Mouse (Mus musculus) thymus, postnatal 14 days (tissue): ENCODE measurements at regions not wholly inside any gene's neighbourhood (a gene's known extent, or its start where the extent isn't known, plus 50 kb on each side); places are given as distances from the start of the nearest gene placed in this dataset.

ENCODE experiments used
- DNase-seq: peaks from one replicate; pipeline ENCODE4 v3.0.0; 2021

GRCm38 (mm10) chr6:66255378-66255777 lies 279.8 kb upstream of the Mad2l1 start:
- DNase-seq, result no peak

DNA sequence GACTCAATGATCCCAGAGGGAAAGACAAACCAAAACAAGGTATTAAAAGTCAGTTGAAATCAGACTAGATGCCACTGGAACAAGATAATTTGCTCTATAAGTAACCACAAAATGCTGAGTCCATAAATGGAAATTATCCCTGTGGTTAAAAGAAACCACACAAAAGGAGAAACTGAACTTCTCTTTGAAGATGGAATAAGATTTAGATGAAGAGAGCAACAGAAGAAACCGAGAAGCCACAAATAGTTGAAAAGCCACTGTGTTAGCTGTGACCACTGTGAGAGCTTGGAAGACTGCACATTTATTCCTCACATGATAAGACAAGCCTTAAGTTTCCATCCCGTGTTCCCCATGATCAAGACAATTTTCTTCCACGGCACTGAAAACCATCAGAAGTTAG lies 271.8 kb upstream of the Mad2l1 start:
- no peak for DNase-seq

DNA sequence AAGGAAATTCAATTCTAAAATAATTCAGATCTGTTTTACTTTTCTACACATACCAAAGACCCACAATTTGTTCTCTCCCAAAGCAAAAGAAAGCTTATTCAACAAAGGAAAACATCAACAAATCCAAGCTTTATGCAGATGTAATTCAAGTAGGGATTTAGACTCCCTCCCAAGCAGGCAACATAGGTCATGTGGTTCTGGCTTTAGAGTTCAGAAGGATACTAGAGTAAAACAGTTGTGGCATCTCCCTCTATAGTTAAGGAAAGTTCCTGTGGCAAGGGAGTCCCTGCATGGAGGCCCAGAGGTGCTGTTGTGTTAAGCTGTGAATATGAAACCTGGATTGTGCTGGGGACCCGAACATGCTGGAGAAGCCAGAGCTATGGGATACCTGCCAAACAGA lies 271.3 kb upstream of the Mad2l1 start:
- no peak for DNase-seq

GRCm38 (mm10) chr6:66268427-66268826 lies 266.8 kb upstream of the Mad2l1 start:
- no peak for DNase-seq

DNA sequence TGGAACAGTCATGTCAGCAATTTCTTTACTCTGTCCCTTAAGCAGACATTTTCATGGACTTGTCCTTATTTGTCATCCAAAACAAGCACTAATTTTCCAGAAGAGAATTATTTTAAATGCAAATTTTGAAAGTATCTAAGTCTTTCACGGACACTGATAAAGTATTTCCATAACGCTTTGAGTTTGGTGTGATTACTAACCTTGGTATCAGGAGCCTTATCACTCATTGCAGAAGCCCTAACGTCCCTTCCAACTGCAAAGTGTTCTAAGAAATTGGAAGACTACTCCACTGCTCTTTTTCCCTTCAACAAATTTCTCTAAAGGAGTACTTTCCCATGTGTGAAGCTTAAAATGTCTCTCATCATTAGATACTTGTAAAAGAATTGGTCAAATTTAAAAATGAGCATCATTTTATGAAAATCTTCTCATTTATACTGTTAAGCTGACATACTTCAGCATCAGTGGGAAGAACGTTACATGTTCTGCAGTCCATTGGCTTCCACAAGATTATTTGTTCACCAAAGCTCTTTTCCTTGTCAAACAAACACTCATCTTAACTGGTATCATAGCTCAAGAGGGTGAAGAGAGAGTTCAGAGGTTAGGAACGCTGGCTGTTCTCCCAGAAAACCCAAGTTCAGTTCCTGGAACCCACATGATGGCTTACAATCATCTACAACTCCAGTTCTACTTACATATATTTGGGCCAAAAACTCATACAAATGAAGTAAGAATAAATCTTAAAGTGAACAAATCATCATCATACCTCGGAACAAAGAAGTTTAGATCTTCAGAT lies 263.6 kb upstream of the Mad2l1 start:
- no peak for DNase-seq

- DNase-seq, result no peak
Observed at GRCm38 (mm10) chr6:66272216-66272615, 263.0 kb upstream of the Mad2l1 start.

DNA sequence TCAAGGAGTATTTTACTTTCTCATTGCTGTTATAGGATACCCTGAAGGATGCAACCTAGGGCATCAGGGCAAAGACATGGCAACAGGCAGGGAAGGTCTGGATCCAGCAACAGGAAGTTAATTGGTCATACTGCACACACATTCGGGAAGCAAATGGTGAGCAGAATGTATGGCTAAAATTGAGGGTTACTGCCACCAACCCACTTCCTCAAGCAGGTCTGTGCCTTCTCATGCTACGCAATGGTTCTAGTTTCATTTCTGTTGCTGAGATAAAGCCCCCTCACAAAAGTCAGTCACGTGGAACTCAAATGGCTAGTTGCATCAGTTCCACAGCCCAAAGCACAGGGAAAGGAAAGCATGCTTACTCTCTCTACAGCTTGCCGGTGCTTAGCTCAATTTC lies 260.5 kb upstream of the Mad2l1 start:
- DNase-seq, result no peak

DNA sequence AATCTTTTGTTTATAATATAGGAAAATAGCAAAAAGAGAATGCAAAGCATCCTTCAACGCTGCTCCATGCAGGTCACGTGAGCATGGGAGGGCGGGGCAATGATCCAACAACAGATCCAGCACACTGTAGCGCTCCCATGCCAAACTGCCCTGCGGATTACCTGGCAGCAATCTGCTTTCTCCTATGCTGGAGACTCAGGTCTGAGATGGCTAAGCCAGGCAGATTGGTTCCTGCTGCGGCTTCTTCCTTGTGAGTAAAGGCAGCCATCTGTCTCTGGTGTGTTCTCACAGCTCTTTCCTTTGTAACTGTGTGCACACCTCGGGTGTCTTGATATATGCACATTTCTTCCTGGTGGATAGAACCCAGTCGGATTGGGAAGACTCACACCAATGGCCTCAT lies 254.5 kb upstream of the Mad2l1 start:
- no peak for DNase-seq

DNA sequence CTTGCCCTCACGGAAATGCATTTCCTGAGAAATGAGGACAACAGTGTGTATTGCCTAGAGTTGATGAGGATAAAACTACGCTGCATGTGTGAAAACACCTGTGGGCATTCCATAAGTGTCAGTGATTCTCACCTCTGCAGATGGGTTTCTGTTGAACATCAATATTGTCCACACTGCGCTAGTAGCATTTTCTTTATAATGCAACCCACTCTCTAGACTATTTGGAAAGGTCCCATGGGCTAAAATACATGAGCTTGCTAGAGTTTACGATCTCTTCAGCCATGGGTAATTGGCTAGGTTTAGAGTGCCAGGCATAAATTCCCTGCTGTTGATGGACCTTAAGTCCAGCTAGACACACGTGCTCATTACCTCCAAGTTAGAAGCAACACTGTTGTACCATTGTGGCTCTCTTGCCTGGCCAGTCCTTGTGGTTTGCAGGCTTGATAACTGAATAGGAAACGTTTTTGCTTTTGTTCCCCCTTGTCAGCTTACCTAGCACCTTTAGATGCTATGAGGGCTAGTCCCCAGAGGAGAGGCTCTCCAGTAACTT lies 252.5 kb upstream of the Mad2l1 start:
- DNase-seq, result no peak

DNA sequence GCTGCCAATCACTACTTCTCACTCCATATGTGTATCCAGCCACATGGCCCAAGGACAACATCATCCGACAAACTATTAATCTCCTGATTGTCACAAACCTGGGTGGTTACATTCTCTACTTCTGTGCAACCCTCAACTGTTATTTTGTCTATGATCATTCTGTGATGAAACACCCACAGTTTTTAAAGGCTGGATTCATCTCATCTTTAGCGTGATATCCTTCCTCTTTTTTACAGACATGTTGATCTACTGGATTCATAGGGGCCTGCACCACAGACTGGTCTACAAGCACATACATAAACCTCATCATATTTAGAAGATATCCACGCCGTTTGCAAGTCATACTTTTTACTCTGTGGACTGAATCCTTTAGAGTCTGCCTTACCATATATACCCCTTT lies 251.7 kb upstream of the Mad2l1 start:
- DNase-seq, result no peak

- DNase-seq, result no peak
Observed at GRCm38 (mm10) chr6:66287607-66288006, 247.6 kb upstream of the Mad2l1 start.

- no peak for DNase-seq
Observed at GRCm38 (mm10) chr6:66289196-66289595, 246.0 kb upstream of the Mad2l1 start.

DNA sequence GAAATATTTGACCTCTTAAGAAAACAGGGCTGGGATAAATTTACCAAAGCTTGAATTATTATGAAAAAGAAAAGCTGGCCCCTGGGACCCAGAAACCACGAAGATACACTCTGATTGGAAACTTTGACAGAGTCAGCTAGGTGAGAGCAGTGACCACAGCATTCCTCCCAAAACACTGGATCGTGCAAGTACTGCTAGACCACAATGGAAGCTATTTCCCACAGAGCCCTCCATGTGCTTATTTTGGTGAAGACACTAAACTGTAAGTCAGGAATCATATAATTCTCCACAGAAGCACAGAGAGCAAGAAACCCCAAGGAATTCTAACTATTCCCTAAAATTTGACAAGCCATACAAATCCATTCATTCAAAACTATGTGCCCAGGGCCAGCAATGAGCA lies 243.6 kb upstream of the Mad2l1 start:
- no peak for DNase-seq

DNA sequence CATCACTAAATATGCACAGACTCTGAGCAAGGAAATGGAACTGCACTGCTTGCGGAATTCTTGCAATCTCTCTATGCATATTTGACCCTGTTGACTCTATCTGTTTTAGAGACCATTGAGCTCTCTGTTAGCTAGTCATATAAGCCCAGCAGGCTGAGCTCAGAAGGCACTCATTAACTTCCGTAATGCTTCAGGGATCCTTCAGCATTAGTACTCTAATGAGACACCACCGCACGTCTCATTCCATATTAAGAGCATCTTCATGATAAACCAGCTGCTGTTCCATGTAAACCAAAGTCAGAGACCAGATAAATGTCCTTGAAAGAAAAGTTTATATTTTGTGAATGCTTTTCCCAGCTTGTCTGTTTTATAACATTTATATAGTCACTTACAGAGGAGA lies 237.1 kb upstream of the Mad2l1 start:
- no peak for DNase-seq

- DNase-seq, result no peak
Observed at GRCm38 (mm10) chr6:66300189-66300588, 235.0 kb upstream of the Mad2l1 start.

GRCm38 (mm10) chr6:66344848-66345247 lies 190.3 kb upstream of the Mad2l1 start:
- no peak for DNase-seq

DNA sequence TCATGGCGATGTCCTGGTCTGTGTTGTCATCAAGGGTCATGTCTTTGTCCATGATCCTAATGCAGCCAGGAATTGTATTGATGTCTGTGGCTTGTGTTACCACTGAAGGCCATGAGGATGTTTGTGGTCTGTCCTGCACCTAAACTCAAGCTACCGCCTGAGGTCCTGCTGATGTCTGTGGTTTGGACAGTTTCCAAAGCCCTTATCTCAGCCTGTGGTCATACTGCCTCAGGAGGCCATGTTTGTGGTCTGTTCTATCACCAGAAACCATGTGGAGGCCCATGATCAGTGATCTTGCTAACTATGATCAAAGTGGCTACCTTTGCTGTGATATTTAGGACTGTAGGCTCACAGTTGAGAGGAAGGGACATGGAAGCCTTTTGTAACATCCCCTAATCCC lies 187.8 kb upstream of the Mad2l1 start:
- DNase-seq, result no peak

GRCm38 (mm10) chr6:66361130-66361529 lies 174.1 kb upstream of the Mad2l1 start:
- DNase-seq, result no peak

- DNase-seq, result no peak
Observed at GRCm38 (mm10) chr6:66367263-66367662, 167.9 kb upstream of the Mad2l1 start.

DNA sequence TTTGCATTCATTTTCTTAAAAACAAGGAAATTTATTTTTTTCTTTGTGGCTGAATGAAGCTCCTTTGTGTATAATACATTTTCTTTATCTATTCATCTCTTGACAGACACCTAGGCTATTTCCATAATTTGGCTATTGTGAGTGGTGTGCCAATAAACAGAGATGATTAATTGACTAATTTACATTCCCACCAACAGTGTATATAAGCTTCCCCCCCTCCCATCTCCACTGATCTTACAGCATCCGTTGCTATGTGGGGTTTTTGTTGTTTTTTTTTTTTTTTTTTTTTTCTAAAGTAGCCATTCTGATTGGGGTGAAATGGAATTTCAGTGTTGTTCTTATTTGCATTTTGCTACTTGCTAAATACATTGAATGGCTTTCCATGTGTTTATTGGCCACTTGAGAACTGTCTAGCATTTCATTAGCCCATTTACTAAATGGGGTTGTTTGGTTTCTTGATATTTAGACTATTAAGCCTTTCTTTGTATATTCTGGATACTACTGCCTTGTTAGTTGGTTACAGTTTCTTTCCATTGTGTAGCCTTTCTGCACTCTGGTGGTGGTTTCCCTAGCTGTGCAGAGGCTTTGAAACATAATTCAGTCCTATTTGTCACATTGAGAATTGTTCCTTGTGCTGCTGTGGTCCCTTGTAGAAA lies 153.8 kb upstream of the Mad2l1 start:
- DNase-seq, result no peak

- no peak for DNase-seq
Observed at GRCm38 (mm10) chr6:66382347-66383010, 152.7 kb upstream of the Mad2l1 start.

DNA sequence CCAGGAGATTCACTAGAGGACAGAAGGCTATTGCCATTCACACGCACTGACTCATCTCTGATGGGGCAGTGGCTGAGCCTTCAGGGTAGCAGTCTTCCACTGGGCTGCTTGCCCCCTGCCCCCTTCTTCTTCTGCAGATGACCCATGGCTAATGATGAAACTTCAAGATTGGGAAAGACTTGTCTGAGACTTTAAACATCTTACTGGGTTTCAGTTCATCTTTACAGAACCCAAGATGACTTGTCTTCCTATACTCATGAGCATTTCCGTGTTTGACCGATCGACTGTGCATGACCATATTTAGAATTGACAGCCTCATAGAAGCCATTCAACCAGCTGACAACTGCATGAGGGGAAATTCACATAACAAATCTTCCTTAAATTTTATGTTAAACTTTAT lies 140.0 kb upstream of the Mad2l1 start:
- DNase-seq, result no peak

DNA sequence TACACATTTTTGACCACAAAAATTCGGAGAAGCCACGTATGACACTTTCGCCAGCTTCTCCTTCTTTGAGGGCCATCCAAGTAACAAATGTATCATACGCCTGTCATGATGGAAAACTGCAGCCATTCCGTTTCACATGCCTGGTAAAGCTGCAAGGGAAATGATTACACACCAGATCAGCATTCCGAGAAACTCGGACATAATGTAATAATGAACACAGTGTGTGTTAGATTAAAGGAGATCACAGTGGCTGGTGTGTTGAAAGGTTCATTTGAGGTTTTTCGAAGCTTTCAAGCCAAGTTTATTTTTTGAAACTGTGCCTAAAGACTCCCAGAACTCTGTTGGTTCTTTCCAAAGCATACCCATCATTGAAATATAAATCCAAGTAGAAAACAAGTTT lies 137.8 kb upstream of the Mad2l1 start:
- no peak for DNase-seq

- DNase-seq, result no peak
Observed at GRCm38 (mm10) chr6:66398674-66399073, 136.5 kb upstream of the Mad2l1 start.
